Mouse (Mus musculus) thymus, adult 2 months (tissue): Measurements from ENCODE around the gene Ndufs3. TPM values are rescaled to one million over a fixed set of nuclear protein-coding genes. Genes with fewer than 3 reads are reported as not detected.

Experiments
- DNase-seq: peaks from one replicate; pipeline ENCODE4 v3.0.0; 2021
- H3K27ac ChIP-seq: fragments of 200-500 bp; 2 replicates; pipeline ENCODE4 v1.5.1; 2012; ENCODE audit warnings: low read length, control low read depth; ENCODE audit not compliant: control insufficient read depth, insufficient read depth
- H3K27me3 ChIP-seq: fragments of 200-500 bp; 2 replicates; pipeline ENCODE4 v1.6.1; 2012; ENCODE audit warnings: mild to moderate bottlenecking, low read length, moderate library complexity, mixed read lengths; ENCODE audit not compliant: control insufficient read depth, insufficient read depth
- H3K36me3 ChIP-seq: fragments of 200-500 bp; 2 replicates; pipeline ENCODE4 v1.6.1; 2012; ENCODE audit warnings: mild to moderate bottlenecking, low read length, moderate library complexity; ENCODE audit not compliant: control insufficient read depth, insufficient read depth
- H3K4me1 ChIP-seq: fragments of 200-500 bp; replicated peaks from 2 replicates; pipeline ENCODE4 v1.6.1; 2012; ENCODE audit warnings: low read length; ENCODE audit not compliant: control insufficient read depth, insufficient read depth
- H3K4me3 ChIP-seq: fragments of 200-500 bp; 2 replicates; pipeline ENCODE4 v1.5.1; 2012; ENCODE audit warnings: mild to moderate bottlenecking, low read length, control low read depth, moderate library complexity; ENCODE audit not compliant: control insufficient read depth, insufficient read depth
- CTCF ChIP-seq: fragments of 200-500 bp; IDR thresholded peaks from 2 replicates; pipeline ENCODE4 v1.5.1; 2012; ENCODE audit warnings: mild to moderate bottlenecking, control low read depth, low read length, moderate library complexity, borderline replicate concordance; ENCODE audit not compliant: control insufficient read depth, poor library complexity, insufficient read depth; ENCODE audit errors: extremely low read depth
- POLR2A ChIP-seq: fragments of 200-500 bp; IDR thresholded peaks from 2 replicates; pipeline ENCODE4 v1.6.1; 2012; ENCODE audit warnings: mild to moderate bottlenecking, low read length, control low read depth, moderate library complexity; ENCODE audit not compliant: control insufficient read depth, poor library complexity, insufficient read depth; ENCODE audit errors: extremely low read depth
- WGBS: fragments of 180-500 bp; shearing (Covaris S2); methylation state at CpG from one replicate; pipeline ENCODE4 v1.1.7; 2018; 5-methylcytosine and 5-hydroxymethylcytosine counted together
- polyA plus RNA-seq: library from polyadenylated mRNA; depleted of rRNA; stranded (reverse); fragments of >200 nt; gene quantifications from 2 replicates; pipeline ENCODE4 v1.2.3, GENCODE M21; 2012

Gene Ndufs3
- polyA plus RNA-seq, 1 experiment, result 163 TPM

DNA sequence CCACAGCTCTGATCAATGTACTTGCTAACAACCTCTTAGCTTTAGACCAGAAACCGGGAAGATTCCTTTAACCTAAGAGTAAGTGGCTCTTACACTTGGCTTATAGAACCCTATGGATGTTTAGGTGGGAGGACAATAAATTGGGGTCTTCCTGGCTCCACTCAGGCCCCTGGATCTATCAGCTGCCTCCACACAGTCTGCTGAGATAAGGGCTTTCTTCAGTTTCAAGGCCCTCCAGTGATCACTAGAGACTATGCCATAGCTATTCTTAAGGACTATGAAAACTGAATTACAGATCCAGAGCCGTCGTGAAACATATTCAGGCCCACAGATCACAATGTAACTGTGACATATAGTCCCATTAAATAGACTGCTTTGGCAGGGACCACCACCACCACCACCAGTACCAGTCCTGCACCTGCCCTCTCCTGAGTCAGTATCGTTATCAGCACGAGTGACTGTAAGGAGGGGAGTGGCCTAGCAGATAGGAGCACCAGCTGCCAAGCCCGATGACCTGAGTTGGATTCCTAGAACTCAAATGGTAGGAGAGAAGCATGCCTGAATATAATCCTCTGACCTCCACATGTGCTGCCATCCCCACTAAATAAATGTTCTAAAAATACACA lies 10.8 kb downstream of the Ndufs3 start:
- Histone ChIP-seq H3K4me1 (peaks cover 8% of the 10 kb centered on the region), H3K4me3 (no peak overlapping the region), H3K27me3 (peaks cover 7% of the 10 kb centered on the region; the same call in 1 of the 2 replicates), H3K36me3 (peaks cover 28% of the 10 kb centered on the region), H3K27ac (no peak overlapping the region)
- WGBS, result 96% methylated on average over 6 of the region's 6 CpGs
- no peak for TF ChIP-seq CTCF
- TF ChIP-seq POLR2A, result no peak
- no peak for DNase-seq

- peaks cover 10% of the 10 kb centered on the region for H3K4me1 ChIP-seq
- peak overlapping the region; percentile 55 for H3K4me3 ChIP-seq
- no peak overlapping the region for H3K27ac ChIP-seq
- 9% methylated on average over 133 of the region's 133 CpGs for WGBS
- H3K36me3 ChIP-seq, result peaks cover 2% of the 10 kb centered on the region; the same call in 1 of the 2 replicates
- TF ChIP-seq POLR2A (peak; percentile 11; the same call in 1 of the 2 replicates), CTCF (no peak)
- H3K27me3 ChIP-seq, result peaks cover 22% of the 10 kb centered on the region
- peak; percentile 49 for DNase-seq
Observed at GRCm38 (mm10) chr2:90889550-90890548, 14.8 kb downstream of the Ndufs3 start.

- DNase-seq, result no peak
- H3K27me3 ChIP-seq, result peaks cover 27% of the 10 kb centered on the region
- no peak overlapping the region for H3K4me3 ChIP-seq
- WGBS, result 78% methylated on average over 5 of the region's 5 CpGs
- H3K4me1 ChIP-seq, result peaks cover 10% of the 10 kb centered on the region
- no peak overlapping the region for H3K27ac ChIP-seq
- TF ChIP-seq POLR2A (no peak), CTCF (no peak)
- no peaks in the 10 kb centered on the region for H3K36me3 ChIP-seq
Observed at GRCm38 (mm10) chr2:90887627-90888026, 17.0 kb downstream of the Ndufs3 start.

GRCm38 (mm10) chr2:90886436-90886835 lies 18.2 kb downstream of the Ndufs3 start:
- no peak overlapping the region for H3K4me3 ChIP-seq
- no peaks in the 10 kb centered on the region for H3K36me3 ChIP-seq
- H3K4me1 ChIP-seq, result peaks cover 10% of the 10 kb centered on the region
- peaks cover 27% of the 10 kb centered on the region for H3K27me3 ChIP-seq
- no peak for DNase-seq
- no peak for TF ChIP-seq POLR2A
- H3K27ac ChIP-seq, result no peak overlapping the region
- WGBS, result 61% methylated on average over 6 of the region's 6 CpGs

- Histone ChIP-seq H3K27me3 (peaks cover 27% of the 10 kb centered on the region), H3K4me3 (no peak within 1 kb of the TSS), H3K36me3 (no peaks in the 10 kb centered on the region), H3K4me1 (peaks cover 10% of the 10 kb centered on the region), H3K27ac (no peak within 1 kb of the TSS)
- 6% methylated on average over 45 of the region's 45 CpGs for WGBS
- DNase-seq, result no peak
- no peak for TF ChIP-seq CTCF
- no peak for TF ChIP-seq POLR2A
Observed at GRCm38 (mm10) chr2:90885218-90886041, 19.2 kb downstream of the Ndufs3 start, which contains the start of gene C1qtnf4. Gene C1qtnf4, plus strand, starts transcription at chr2:90885860.

GRCm38 (mm10) chr2:90881824-90882223 lies 22.8 kb downstream of the Ndufs3 start:
- no peak for TF ChIP-seq CTCF
- TF ChIP-seq POLR2A, result no peak
- no peak overlapping the region for H3K4me3 ChIP-seq
- H3K27ac ChIP-seq, result no peak overlapping the region
- DNase-seq, result no peak
- no peaks in the 10 kb centered on the region for H3K36me3 ChIP-seq
- 87% methylated on average over 2 of the region's 2 CpGs for WGBS
- H3K4me1 ChIP-seq, result 0 out of 2 replicates have a peak, but pooled peaks cover 2% of the 10 kb centered on the region
- peaks cover 16% of the 10 kb centered on the region for H3K27me3 ChIP-seq
